Mouse (Mus musculus) megakaryocyte, embryonic 14.5 days (primary cell): ENCODE results near the gene Dcun1d3.

Experiments
- FLI1 ChIP-seq: IDR thresholded peaks from 2 replicates; pipeline ENCODE4 v1.6.1; 2012; ENCODE audit warnings: low read length, inconsistent platforms, mixed read lengths
- GATA1 ChIP-seq: IDR thresholded peaks from 3 replicates; pipeline ENCODE4 v1.6.1; 2012; ENCODE audit warnings: mixed read lengths, low read length, inconsistent platforms, borderline replicate concordance

DNA sequence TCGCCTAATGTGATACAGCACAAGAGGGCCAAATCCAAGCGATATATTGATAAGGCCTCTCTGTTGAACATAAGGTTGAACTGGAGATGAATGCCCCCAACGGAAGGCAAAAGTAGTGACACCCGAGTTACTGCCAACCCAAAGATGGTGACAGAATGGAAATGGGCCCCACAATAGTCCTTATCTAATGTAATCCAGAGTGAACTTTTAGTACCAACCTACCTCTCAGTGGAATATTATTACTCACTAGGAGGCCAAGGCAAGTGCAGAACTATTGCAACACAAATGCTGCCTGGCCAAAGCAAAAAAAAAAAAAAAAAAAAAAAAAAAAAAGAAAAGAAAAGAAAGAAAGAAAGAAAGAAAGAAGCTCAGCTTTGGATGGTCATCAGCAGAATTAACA lies 3.4 kb downstream of the Dcun1d3 start:
- TF ChIP-seq GATA1 (no peak), FLI1 (no peak)
